Mouse (Mus musculus): ENCODE results near the gene Sstr2.
A peak's percentile ranks its signal among the peaks of the same experiment; 100 is the strongest.

The Sstr2 gene

GRCm38 (mm10) chr11:113621001-113621400 is 1.9 kb downstream of the Sstr2 start:
- no peak for DNase-seq

DNA sequence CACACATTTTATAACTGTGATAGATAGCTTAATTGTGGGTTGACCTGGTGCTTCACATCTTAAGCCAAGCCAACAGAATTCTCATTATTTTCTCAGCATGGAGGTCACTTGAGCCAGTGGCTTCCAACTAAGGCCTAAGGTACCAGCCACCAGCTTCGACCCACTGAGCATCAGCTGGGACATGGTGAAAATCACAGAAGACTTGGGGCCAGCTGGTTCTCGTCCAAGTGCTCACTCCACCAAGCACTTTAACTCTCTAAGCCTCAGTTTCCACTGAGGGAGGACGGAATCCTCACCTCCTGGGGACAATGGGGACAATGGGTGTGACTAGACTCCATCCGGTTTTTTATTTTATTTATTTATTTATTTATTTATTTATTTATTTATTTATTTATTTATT is 2.9 kb downstream of the Sstr2 start:
- no peak for DNase-seq

- DNase-seq, result no peak
Observed at GRCm38 (mm10) chr11:113625437-113625836, 6.3 kb downstream of the Sstr2 start.

DNA sequence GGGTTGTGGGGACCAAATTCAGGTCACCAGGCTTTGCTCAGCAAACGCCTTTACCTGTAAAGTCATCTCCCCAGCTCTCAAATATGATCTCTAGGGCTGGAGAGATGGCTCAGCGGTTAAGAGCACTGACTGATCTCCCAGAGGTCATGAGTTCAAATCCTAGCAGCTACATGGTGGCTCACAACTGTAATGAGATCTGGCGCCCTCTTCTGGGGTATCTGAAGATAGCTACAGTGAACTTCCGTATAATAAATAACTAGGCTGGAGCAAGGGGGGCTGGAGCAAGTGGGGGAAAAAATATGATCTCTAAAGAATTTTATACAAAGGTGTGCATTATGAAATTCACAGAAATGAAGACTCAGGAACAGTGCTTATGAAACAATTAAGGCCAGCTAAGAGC is 8.6 kb downstream of the Sstr2 start:
- DNase-seq, result no peak

DNA sequence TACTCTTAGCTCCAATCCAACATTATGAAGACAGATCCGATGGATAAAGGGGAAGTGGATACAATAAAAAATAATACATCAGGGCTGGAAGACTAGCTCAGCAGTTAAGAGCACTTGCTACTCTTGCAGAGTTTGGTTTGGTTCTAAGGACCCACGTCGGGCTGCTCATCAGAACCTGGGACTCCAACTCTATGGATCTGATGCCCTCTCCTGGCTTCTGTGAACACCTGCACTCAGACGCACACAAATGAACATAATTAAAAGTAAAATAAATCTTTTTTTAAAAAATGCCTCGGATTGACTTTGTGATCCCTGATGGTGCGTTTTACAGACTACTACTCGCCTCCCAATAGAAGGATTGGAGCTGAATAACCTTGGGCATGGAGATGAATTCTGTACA is 11.5 kb downstream of the Sstr2 start:
- no peak for DNase-seq

DNA sequence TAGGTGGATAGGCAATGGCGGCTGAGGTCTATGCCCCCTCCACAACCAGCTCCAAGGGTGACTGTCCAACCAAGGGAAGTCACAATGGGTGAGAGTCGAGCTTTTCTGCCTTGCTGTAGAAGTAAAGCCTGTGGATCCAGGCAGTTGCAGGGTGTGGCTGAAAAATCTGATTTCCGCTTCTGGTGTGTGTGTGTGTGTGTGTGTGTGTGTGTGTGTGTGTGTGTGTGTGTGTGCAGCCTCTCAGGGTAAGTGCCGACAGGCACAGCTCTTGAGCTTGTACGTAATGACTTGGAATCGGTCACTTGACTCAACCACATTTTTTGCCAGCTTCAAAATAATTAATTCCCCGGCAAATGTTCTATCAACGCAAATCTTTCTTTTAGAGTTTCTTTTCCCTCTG is 12.2 kb downstream of the Sstr2 start:
- DNase-seq, result no peak

DNA sequence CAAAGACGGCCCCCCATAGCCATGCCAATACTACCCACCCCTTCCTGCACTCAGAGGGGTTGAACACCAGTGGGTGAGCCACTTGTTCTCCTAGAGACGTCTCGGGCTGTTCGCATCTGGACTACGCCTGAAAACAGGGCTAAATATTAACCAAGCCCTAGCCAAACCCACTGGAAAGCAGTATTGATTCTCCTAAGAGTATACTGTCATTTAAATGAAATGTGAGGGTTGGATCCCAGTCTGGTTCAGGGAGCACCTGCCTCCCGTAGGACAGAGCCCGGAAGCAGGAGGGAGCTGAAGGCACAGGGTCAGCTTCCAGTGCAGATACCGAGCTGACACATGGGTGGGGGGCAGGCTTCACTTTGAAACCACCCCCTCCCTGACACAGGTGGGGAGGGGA is 12.7 kb downstream of the Sstr2 start:
- no peak for DNase-seq

GRCm38 (mm10) chr11:113632303-113632702 is 13.2 kb downstream of the Sstr2 start:
- DNase-seq, result no peak

- no peak for DNase-seq
Observed at GRCm38 (mm10) chr11:113633398-113633797, 14.3 kb downstream of the Sstr2 start.

GRCm38 (mm10) chr11:113634699-113635121 is 15.6 kb downstream of the Sstr2 start:
- DNase-seq, result no peak

GRCm38 (mm10) chr11:113638680-113639079 is 19.5 kb downstream of the Sstr2 start:
- DNase-seq, result no peak

DNA sequence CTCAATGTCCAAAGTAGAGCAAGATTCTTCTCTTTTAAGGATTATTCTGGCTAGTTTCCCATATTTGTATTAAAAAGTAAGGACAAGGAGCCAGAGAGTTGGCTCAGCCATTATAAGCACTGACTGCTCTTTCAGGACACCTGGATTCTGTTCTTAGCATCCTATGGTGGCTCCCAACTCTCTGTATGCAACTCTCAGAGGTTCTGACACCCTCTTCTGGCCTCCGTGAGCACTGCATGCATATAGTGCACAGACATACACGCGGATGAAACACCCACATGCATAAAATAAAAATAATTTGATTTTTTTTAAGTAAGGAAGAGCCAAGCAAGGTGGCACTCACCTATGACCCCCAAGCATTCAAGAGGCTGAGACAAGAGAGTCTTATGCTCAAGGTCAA is 26.0 kb downstream of the Sstr2 start:
- DNase-seq, result no peak

DNA sequence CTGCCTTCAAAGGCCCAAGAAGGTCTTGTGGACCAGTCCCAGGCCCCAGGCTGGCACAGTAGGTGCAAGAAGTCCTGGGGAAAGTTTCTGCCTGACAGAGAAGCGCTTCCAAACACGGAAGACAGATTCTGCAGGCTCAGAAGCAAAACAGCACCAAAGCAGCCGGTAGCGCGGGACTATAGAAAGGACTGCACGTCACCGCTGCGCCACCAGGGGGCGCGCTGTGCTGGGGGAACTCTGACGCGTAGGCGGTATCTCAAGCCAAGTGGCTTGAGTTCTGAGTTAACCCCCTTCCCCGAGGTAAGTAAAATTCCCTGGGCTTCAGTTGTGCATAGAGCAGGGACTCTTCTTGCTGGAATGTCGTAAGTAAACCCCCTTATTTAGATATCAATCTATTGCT is 29.0 kb downstream of the Sstr2 start:
- DNase-seq, result peak; percentile 67

- DNase-seq, result no peak
Observed at GRCm38 (mm10) chr11:113648690-113649352, 29.7 kb downstream of the Sstr2 start, which contains the start of gene Cog1. Gene Cog1 (plus strand): TSS chr11:113649169.

DNA sequence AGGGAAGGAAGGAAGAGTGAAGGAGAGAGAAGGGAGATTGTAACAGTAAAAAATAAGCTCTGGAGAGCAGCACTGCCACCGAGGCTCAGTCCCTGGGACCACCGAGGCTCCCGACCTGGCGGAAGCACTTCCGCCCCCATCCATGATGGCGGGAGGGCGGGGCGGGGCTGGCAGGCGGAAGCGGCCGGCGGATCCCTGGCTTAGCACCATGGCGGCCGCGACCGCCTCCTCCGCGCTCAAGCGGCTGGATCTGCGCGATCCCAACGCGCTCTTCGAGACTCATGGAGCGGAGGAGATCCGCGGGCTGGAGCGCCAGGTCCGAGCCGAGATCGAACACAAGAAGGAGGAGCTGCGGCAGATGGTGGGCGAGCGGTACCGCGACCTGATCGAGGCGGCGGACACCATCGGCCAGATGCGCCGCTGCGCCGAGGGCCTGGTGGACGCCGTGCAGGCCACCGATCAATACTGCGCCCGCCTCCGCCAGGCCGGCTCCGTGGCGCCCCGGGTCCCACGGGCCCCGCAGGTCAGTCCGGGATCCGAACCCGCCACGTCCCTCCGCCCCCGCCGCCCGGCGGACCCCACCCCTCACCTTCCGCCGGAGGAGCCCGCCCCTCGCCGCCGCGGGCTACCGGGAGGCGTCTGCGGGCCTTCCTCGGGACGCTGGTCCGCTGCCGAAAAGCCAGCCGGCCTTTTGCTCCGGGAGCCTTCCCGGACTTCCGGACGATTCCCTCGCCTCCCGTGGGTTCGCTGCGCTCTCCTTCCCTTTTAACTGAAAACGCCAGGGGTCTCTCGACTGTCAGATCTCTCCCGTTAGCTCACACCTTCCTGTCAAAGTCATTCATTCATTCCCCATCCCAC is 30.4 kb downstream of the Sstr2 start, which contains the start of gene Slc39a11:
Gene Slc39a11 (minus strand): TSS at position 727 of the 858 bp plus-strand sequence.
- peak; percentile 62 for DNase-seq

GRCm38 (mm10) chr11:113651206-113651906 is 32.2 kb downstream of the Sstr2 start:
- no peak for DNase-seq

DNA sequence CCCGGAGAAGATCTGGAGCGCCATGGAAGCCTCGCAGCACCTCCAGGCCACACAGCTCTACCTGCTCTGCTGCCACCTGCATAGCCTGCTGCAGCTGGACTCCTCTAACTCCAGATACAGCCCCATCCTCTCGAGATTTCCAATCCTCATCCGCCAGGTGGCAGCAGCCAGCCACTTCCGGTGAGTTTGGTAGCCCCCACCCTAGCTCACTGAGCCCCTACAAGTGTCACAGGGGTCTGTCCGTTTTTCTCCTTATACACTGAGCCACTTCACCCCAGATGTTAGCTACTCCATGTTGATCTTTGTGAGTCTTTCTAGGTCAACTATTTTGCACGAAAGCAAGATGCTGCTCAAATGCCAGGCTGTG is 32.7 kb downstream of the Sstr2 start:
- no peak for DNase-seq

DNA sequence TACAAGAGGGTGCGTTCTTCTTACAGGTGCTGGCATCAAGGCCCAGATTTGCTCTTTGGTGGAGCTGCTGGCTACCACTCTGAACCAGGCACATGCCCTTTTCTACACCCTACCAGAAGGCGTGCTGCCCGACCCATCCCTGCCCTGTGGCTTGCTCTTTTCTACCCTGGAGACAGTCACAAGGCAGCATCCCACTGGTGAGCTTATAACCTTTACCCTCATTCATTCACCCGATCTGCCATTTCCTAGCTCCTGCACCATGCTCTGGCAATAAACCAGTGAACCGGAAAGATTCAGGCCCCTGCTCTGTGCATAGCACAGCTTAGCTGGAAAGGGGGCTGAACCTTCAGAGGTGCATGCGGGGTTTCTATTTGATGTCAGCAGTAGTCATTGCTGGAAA is 33.4 kb downstream of the Sstr2 start:
- DNase-seq, result no peak

DNA sequence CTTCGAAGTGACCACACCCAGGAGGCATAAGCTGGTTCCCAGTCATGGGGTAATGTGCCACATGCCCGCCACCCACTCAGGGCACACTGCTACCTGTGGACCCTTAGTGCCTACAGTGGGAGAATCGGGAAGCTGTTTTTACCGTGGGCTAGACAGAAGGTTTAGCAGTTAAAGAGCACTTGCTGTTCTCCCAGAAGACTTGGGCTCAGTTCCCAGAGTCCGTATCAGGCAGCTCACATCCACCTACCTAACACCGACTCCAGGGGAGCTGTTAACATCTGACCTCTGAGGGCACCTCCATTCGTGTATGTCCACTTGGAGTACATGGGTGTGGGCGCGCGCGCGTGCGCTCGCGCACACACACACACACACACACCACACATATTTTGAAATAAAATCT is 35.0 kb downstream of the Sstr2 start:
- no peak for DNase-seq

- DNase-seq, result peak; percentile 70
Observed at GRCm38 (mm10) chr11:113654561-113655270, 35.6 kb downstream of the Sstr2 start.

GRCm38 (mm10) chr11:113656511-113656932 is 37.4 kb downstream of the Sstr2 start:
- DNase-seq, result no peak

DNA sequence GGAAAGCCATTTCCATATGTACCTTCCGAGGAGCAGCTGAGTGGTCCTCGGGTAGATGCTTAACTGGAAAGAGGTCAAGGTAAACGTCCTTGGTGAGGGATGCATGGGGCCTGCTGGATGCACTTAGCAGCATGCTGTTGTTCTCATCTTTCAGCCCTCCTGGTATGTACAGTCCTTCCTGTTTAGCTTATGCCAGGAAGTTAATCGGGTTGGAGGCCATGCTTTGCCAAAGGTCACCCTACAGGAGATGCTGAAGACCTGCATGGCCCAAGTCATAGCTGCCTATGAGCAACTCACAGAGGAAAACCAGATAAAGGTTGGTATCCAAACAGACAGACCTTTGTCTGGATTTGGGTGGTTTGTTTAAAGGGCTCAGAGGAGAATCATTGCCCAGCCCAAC is 38.1 kb downstream of the Sstr2 start:
- no peak for DNase-seq

DNA sequence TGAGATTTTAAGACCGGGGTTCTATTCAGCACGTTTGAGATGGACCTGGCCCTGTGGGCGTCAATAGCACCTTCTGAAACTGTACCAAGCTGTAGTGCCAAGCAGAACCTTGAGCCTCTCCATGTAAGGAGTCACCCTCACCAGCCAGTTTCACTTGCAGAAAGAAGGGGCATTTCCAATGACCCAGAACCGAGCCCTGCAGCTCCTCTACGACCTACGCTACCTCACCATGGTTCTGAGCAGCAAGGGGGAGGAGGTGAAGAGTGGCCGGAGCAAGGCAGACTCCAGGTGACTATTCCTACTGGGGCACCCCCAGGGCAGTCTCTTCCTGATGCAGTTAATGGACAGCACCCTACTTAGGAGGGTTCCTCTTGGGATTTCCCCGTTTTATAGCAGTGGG is 39.2 kb downstream of the Sstr2 start:
- no peak for DNase-seq

All from layer of hippocampus, adult 9-11 months (tissue).